Mouse (Mus musculus) hindbrain, embryonic 11.5 days (tissue): Measurements from ENCODE around the gene Gpatch4. TPM values are rescaled to one million over a fixed set of nuclear protein-coding genes. Genes with fewer than 3 reads are reported as not detected.

Experiments used
- ATAC-seq: fragments of 200-750 bp; cut with Nextera tagmentation; 2 replicates; pipeline ENCODE4 v1.8.0; 2017; ENCODE audit warnings: mild to moderate bottlenecking, moderate TSS enrichment, moderate library complexity; ENCODE audit not compliant: low FRiP score
- DNase-seq: peaks from one replicate; pipeline ENCODE4 v3.0.0-alpha.2; 2015; ENCODE audit warnings: low spot score
- H3K27ac ChIP-seq: fragments of 300-500 bp; sonication (generic); 2 replicates; pipeline ENCODE4 v1.5.1; 2014; ENCODE audit warnings: mild to moderate bottlenecking, low read depth, low read length
- H3K27me3 ChIP-seq: fragments of 300-500 bp; sonication (generic); 2 replicates; pipeline ENCODE4 v1.6.1; 2014; ENCODE audit warnings: mild to moderate bottlenecking, low read length, moderate library complexity, mixed read lengths; ENCODE audit not compliant: control insufficient read depth, insufficient read depth
- H3K36me3 ChIP-seq: fragments of 300-500 bp; sonication (generic); 2 replicates; pipeline ENCODE4 v1.6.1; 2014; ENCODE audit warnings: mild to moderate bottlenecking, low read length, moderate library complexity, mixed read lengths; ENCODE audit not compliant: control insufficient read depth, insufficient read depth
- H3K4me1 ChIP-seq: fragments of 300-500 bp; sonication (generic); replicated peaks from 2 replicates; pipeline ENCODE4 v1.6.1; 2014; ENCODE audit warnings: low read length, mixed read lengths; ENCODE audit not compliant: control insufficient read depth, insufficient read depth
- H3K4me2 ChIP-seq: fragments of 300-500 bp; sonication (generic); replicated peaks from 2 replicates; pipeline ENCODE4 v1.6.1; 2014; ENCODE audit warnings: mild to moderate bottlenecking, low read depth, low read length
- H3K4me3 ChIP-seq: fragments of 300-500 bp; sonication (generic); 2 replicates; pipeline ENCODE4 v1.5.1; 2014; ENCODE audit warnings: low read depth, low read length
- H3K9ac ChIP-seq: fragments of 300-500 bp; sonication (generic); 2 replicates; pipeline ENCODE4 v1.6.1; 2014; ENCODE audit warnings: low read depth, low read length
- H3K9me3 ChIP-seq: fragments of 300-500 bp; sonication (generic); 2 replicates; pipeline ENCODE4 v1.6.1; 2016; ENCODE audit warnings: low read length; ENCODE audit not compliant: control insufficient read depth
- WGBS: fragments of 180-500 bp; shearing (Covaris S2); extraction: QIAGEN DNeasy Blood & Tissue Kit; methylation state at CpG from one replicate; pipeline ENCODE4 v1.1.7; 2014; 5-methylcytosine and 5-hydroxymethylcytosine counted together
- polyA plus RNA-seq: library from polyadenylated mRNA; unstranded; fragments of >200 nt; fragmentation: Nextera tagmentation; extraction: Ambion mirVana; gene quantifications from 2 replicates; pipeline ENCODE4 v1.2.1, GENCODE M21; 2014

Gene Gpatch4
- polyA plus RNA-seq, 1 experiment from 2014 or later: 37.4 TPM

GRCm38 (mm10) chr3:88101736-88102135, 58.8 kb downstream of the Gpatch4 start:
- WGBS: 88% methylated on average over 7 of the region's 7 CpGs
- Histone ChIP-seq H3K9me3 (no peaks in the 10 kb centered on the region), H3K4me1 (no peaks in the 10 kb centered on the region), H3K4me3 (no peak overlapping the region), H3K27ac (no peak overlapping the region), H3K9ac (no peak overlapping the region), H3K36me3 (peaks cover 4% of the 10 kb centered on the region; the same call in 1 of the 2 replicates), H3K27me3 (no peaks in the 10 kb centered on the region; the same call in 1 of the 2 replicates), H3K4me2 (no peak overlapping the region)
- ATAC-seq (no peak), DNase-seq (no peak)

GRCm38 (mm10) chr3:88102196-88102595, 59.3 kb downstream of the Gpatch4 start:
- ATAC-seq (no peak), DNase-seq (no peak)
- Histone ChIP-seq H3K36me3 (peaks cover 4% of the 10 kb centered on the region; the same call in 1 of the 2 replicates), H3K4me3 (no peak overlapping the region), H3K4me1 (no peaks in the 10 kb centered on the region), H3K4me2 (no peak overlapping the region), H3K27me3 (no peaks in the 10 kb centered on the region; the same call in 1 of the 2 replicates), H3K9me3 (no peaks in the 10 kb centered on the region), H3K27ac (no peak overlapping the region), H3K9ac (no peak overlapping the region)
- 87% methylated on average over 6 of the region's 6 CpGs for WGBS

GRCm38 (mm10) chr3:88102611-88103010, 59.7 kb downstream of the Gpatch4 start:
- H3K9ac ChIP-seq: no peak overlapping the region
- DNase-seq: no peak
- peaks cover 4% of the 10 kb centered on the region; the same call in 1 of the 2 replicates for H3K36me3 ChIP-seq
- WGBS: 76% methylated on average over 6 of the region's 6 CpGs
- no peaks in the 10 kb centered on the region; the same call in 1 of the 2 replicates for H3K27me3 ChIP-seq
- no peaks in the 10 kb centered on the region for H3K9me3 ChIP-seq
- H3K4me2 ChIP-seq: no peak overlapping the region
- H3K4me3 ChIP-seq: no peak overlapping the region
- no peak for ATAC-seq
- no peaks in the 10 kb centered on the region for H3K4me1 ChIP-seq
- H3K27ac ChIP-seq: no peak overlapping the region

Other genes with a start within 250 kb of the Gpatch4 start
- 6.7 and 8.5 TPM in 2 replicates for gene Ntrk1, start 247.9 kb upstream of the Gpatch4 start, polyA plus RNA-seq
- 0.36 and 0.83 TPM in 2 replicates for gene Insrr, start 246.2 kb upstream of the Gpatch4 start, polyA plus RNA-seq
- gene Pear1, start 218.8 kb upstream of the Gpatch4 start, polyA plus RNA-seq: 8.6 and 10.1 TPM in 2 replicates
- gene Sh2d2a, start 196.4 kb upstream of the Gpatch4 start, polyA plus RNA-seq: not detected in 2 replicates
- gene Prcc, start 157.5 kb upstream of the Gpatch4 start, polyA plus RNA-seq: 17.6 and 18.6 TPM in 2 replicates
- gene Hdgf, start 136.8 kb upstream of the Gpatch4 start, polyA plus RNA-seq: 202 and 246 TPM in 2 replicates
- gene Mrpl24, start 123.6 kb upstream of the Gpatch4 start, polyA plus RNA-seq: 78.4 and 83.6 TPM in 2 replicates
- gene Isg20l2, start 112.8 kb upstream of the Gpatch4 start, polyA plus RNA-seq: 42.5 and 55.2 TPM in 2 replicates
- gene Rrnad1, start 112.4 kb upstream of the Gpatch4 start, polyA plus RNA-seq: 13.7 and 17.9 TPM in 2 replicates
- gene Crabp2, start 94.4 kb upstream of the Gpatch4 start, polyA plus RNA-seq: 738 and 794 TPM in 2 replicates
- 71.6 and 87.9 TPM in 2 replicates for gene Nes, start 72.0 kb upstream of the Gpatch4 start, polyA plus RNA-seq
- 0.21 and 0.82 TPM in 2 replicates for gene Bcan, start 42.9 kb upstream of the Gpatch4 start, polyA plus RNA-seq
- gene Hapln2, start 15.5 kb upstream of the Gpatch4 start, polyA plus RNA-seq: not detected in 2 replicates
- 133 and 138 TPM in 2 replicates for gene Naxe, start 15.4 kb downstream of the Gpatch4 start, polyA plus RNA-seq
- gene Ttc24, start 35.2 kb downstream of the Gpatch4 start, polyA plus RNA-seq: not detected in 2 replicates
- gene Iqgap3, start 38.9 kb downstream of the Gpatch4 start, polyA plus RNA-seq: 10.5 and 13.5 TPM in 2 replicates
- gene Mef2d, start 99.3 kb downstream of the Gpatch4 start, polyA plus RNA-seq: 12.0 and 12.3 TPM in 2 replicates
- gene Rhbg, start 211.6 kb downstream of the Gpatch4 start, polyA plus RNA-seq: 0.13 and 0.25 TPM in 2 replicates
- 0.20 and 0.49 TPM in 2 replicates for gene Gm38392, start 244.1 kb downstream of the Gpatch4 start, polyA plus RNA-seq